Mouse (Mus musculus): ENCODE results near the gene Pet100. TPM values are rescaled to one million over a fixed set of nuclear protein-coding genes. Genes with fewer than 3 reads are reported as not detected.

The Pet100 gene
- polyA plus RNA-seq, 1 experiment, result 85.9 TPM

GRCm38 (mm10) chr8:3622119-3622518 is 771 bp downstream of the Pet100 start:
- Histone ChIP-seq H3K4me3 (replicated peaks) (peak overlapping the region; percentile 98), H3K9me3 (no peaks in the 10 kb centered on the region), H3K4me1 (peaks cover 50% of the 10 kb centered on the region), H3K36me3 (replicated peaks; ENCODE audit: low read length) (peaks cover 59% of the 10 kb centered on the region), H3K27me3 (replicated peaks) (no peaks in the 10 kb centered on the region)
- TF ChIP-seq FLI1 (IDR thresholded peaks at IDR 0.05; ENCODE audit: low read length) (no peak), GATA1 (IDR thresholded peaks at IDR 0.05; ENCODE audit: borderline replicate concordance, low read length) (no peak)

GRCm38 (mm10) chr8:3625445-3625844 is 4.1 kb downstream of the Pet100 start, which contains the start of gene Pcp2:
Gene Pcp2 (minus strand): TSS chr8:3625545.
- no peak within 1 kb of the TSS for H3K4me3 ChIP-seq (replicated peaks)
- peaks cover 48% of the 10 kb centered on the region for H3K4me1 ChIP-seq
- no peaks in the 10 kb centered on the region for H3K27me3 ChIP-seq (replicated peaks)
- H3K9me3 ChIP-seq, result no peaks in the 10 kb centered on the region
- TF ChIP-seq GATA1 (IDR thresholded peaks at IDR 0.05; ENCODE audit: borderline replicate concordance, low read length), result no peak
- no peak for TF ChIP-seq FLI1 (IDR thresholded peaks at IDR 0.05; ENCODE audit: low read length)
- peaks cover 34% of the 10 kb centered on the region for H3K36me3 ChIP-seq (replicated peaks; ENCODE audit: low read length)

GRCm38 (mm10) chr8:3626971-3627370 is 5.6 kb downstream of the Pet100 start:
- peaks cover 52% of the 10 kb centered on the region for H3K4me1 ChIP-seq
- no peak for TF ChIP-seq GATA1 (IDR thresholded peaks at IDR 0.05; ENCODE audit: borderline replicate concordance, low read length)
- no peak for TF ChIP-seq FLI1 (IDR thresholded peaks at IDR 0.05; ENCODE audit: low read length)
- no peaks in the 10 kb centered on the region for H3K9me3 ChIP-seq
- H3K27me3 ChIP-seq (replicated peaks), result no peaks in the 10 kb centered on the region
- peaks cover 35% of the 10 kb centered on the region for H3K36me3 ChIP-seq (replicated peaks; ENCODE audit: low read length)
- no peak overlapping the region for H3K4me3 ChIP-seq (replicated peaks)

- H3K4me3 ChIP-seq (replicated peaks), result no peak overlapping the region
- TF ChIP-seq GATA1 (IDR thresholded peaks at IDR 0.05; ENCODE audit: borderline replicate concordance, low read length) (no peak), FLI1 (IDR thresholded peaks at IDR 0.05; ENCODE audit: low read length) (no peak)
- peaks cover 38% of the 10 kb centered on the region for H3K36me3 ChIP-seq (replicated peaks; ENCODE audit: low read length)
- H3K27me3 ChIP-seq (replicated peaks), result no peaks in the 10 kb centered on the region
- H3K4me1 ChIP-seq, result peaks cover 52% of the 10 kb centered on the region
- H3K9me3 ChIP-seq, result no peaks in the 10 kb centered on the region
Measured at GRCm38 (mm10) chr8:3628014-3628413, 6.7 kb downstream of the Pet100 start.

- H3K4me3 ChIP-seq (replicated peaks), result peak within 1 kb of the TSS; percentile 96
- no peaks in the 10 kb centered on the region for H3K27me3 ChIP-seq (replicated peaks)
- peaks cover 41% of the 10 kb centered on the region for H3K36me3 ChIP-seq (replicated peaks; ENCODE audit: low read length)
- peaks cover 72% of the 10 kb centered on the region for H3K4me1 ChIP-seq
- no peaks in the 10 kb centered on the region for H3K9me3 ChIP-seq
- TF ChIP-seq GATA1 (IDR thresholded peaks at IDR 0.05; ENCODE audit: borderline replicate concordance, low read length) (no peak), FLI1 (IDR thresholded peaks at IDR 0.05; ENCODE audit: low read length) (no peak)
Measured at GRCm38 (mm10) chr8:3630647-3631477, 9.5 kb downstream of the Pet100 start, which contains the start of gene Stxbp2. Gene Stxbp2 (plus strand): TSS chr8:3630955.

GRCm38 (mm10) chr8:3631478-3631875 is 10.1 kb downstream of the Pet100 start:
- no peaks in the 10 kb centered on the region for H3K27me3 ChIP-seq (replicated peaks)
- TF ChIP-seq FLI1 (IDR thresholded peaks at IDR 0.05; ENCODE audit: low read length) (no peak), GATA1 (IDR thresholded peaks at IDR 0.05; ENCODE audit: borderline replicate concordance, low read length) (no peak)

GRCm38 (mm10) chr8:3645804-3646203 is 24.5 kb downstream of the Pet100 start:
- Histone ChIP-seq H3K4me3 (replicated peaks) (peak overlapping the region; percentile 57), H3K36me3 (replicated peaks; ENCODE audit: low read length) (peaks cover 37% of the 10 kb centered on the region), H3K9me3 (no peaks in the 10 kb centered on the region), H3K27me3 (replicated peaks) (no peaks in the 10 kb centered on the region), H3K4me1 (peaks cover 40% of the 10 kb centered on the region)
- no peak for TF ChIP-seq GATA1 (IDR thresholded peaks at IDR 0.05; ENCODE audit: borderline replicate concordance, low read length)
- no peak for TF ChIP-seq FLI1 (IDR thresholded peaks at IDR 0.05; ENCODE audit: low read length)

More at GRCm38 (mm10) chr8:3631478-3631875, 10.1 kb downstream of the Pet100 start:
- Histone ChIP-seq H3K4me3 (replicated peaks) (peak overlapping the region; percentile 96), H3K9me3 (no peaks in the 10 kb centered on the region), H3K4me1 (peaks cover 72% of the 10 kb centered on the region), H3K36me3 (replicated peaks; ENCODE audit: low read length) (peaks cover 46% of the 10 kb centered on the region)

- Histone ChIP-seq H3K36me3 (replicated peaks; ENCODE audit: low read length) (peaks cover 25% of the 10 kb centered on the region), H3K9me3 (no peaks in the 10 kb centered on the region), H3K4me1 (peaks cover 28% of the 10 kb centered on the region), H3K27me3 (replicated peaks) (peaks cover 2% of the 10 kb centered on the region), H3K4me3 (replicated peaks) (no peak overlapping the region)
- TF ChIP-seq FLI1 (IDR thresholded peaks at IDR 0.05; ENCODE audit: low read length) (no peak), GATA1 (IDR thresholded peaks at IDR 0.05; ENCODE audit: borderline replicate concordance, low read length) (no peak)
Measured at GRCm38 (mm10) chr8:3646824-3647531, 25.6 kb downstream of the Pet100 start.

- peaks cover 28% of the 10 kb centered on the region for H3K4me1 ChIP-seq
- peaks cover 19% of the 10 kb centered on the region for H3K36me3 ChIP-seq (replicated peaks; ENCODE audit: low read length)
- TF ChIP-seq FLI1 (IDR thresholded peaks at IDR 0.05; ENCODE audit: low read length) (no peak), GATA1 (IDR thresholded peaks at IDR 0.05; ENCODE audit: borderline replicate concordance, low read length) (no peak)
- no peaks in the 10 kb centered on the region for H3K9me3 ChIP-seq
- no peak overlapping the region for H3K4me3 ChIP-seq (replicated peaks)
- H3K27me3 ChIP-seq (replicated peaks), result peaks cover 2% of the 10 kb centered on the region
Measured at GRCm38 (mm10) chr8:3647561-3647960, 26.2 kb downstream of the Pet100 start.

GRCm38 (mm10) chr8:3648268-3648667 is 26.9 kb downstream of the Pet100 start:
- TF ChIP-seq FLI1 (IDR thresholded peaks at IDR 0.05; ENCODE audit: low read length), result no peak
- TF ChIP-seq GATA1 (IDR thresholded peaks at IDR 0.05; ENCODE audit: borderline replicate concordance, low read length), result no peak
- Histone ChIP-seq H3K36me3 (replicated peaks; ENCODE audit: low read length) (peaks cover 12% of the 10 kb centered on the region), H3K9me3 (no peaks in the 10 kb centered on the region), H3K4me1 (peaks cover 32% of the 10 kb centered on the region), H3K27me3 (replicated peaks) (peaks cover 2% of the 10 kb centered on the region), H3K4me3 (replicated peaks) (no peak overlapping the region)
